8 mouse cellular contexts compared by ENCODE assay signal in the genomic region with DNA sequence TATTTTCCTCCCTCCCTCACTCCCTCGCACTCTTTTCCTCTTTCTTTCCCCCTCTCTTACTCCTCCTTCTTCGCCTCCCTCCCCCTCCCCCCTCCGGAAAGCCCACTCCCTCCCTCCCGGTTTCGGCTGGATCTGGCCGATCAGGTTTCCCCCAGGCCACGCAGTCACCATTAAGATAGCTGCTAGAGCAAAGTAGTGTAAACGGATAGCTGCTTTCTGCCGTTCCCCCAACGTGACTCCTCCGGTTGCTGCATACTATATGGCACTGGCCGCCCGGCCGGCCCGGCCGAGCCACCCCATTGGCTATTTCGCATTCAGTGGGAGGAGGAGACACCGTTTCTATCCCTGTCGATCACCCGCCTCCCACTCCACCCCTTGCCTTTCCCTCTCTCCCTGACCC. TPM values are rescaled to one million over a fixed set of nuclear protein-coding genes. Genes with fewer than 3 reads are reported as not detected.
DNase-seq lines count a peak whose midpoint lies in the region; ATAC-seq and TF ChIP-seq lines count a peak whose summit lies in the region.

Gene Six4, minus strand, starts transcription at position 261 of the 400 bp plus-strand sequence.

- WGBS in forebrain, embryonic 12.5 days: under 1% methylated on average over 19 of the region's 20 CpGs
- under 1% methylated on average over 20 of the region's 20 CpGs for WGBS in heart, postnatal 0 days
- 2% methylated on average over 20 of the region's 20 CpGs for WGBS in olfactory bulb, adult 2 months

- peaks cover 22% of the 10 kb centered on the region for H3K36me3 ChIP-seq in ES-E14 (ENCODE audit: control insufficient read depth, insufficient read depth, low read length, poor library complexity, severe bottlenecking)
- 0 out of 2 replicates have a peak, but pooled peaks cover 4% of the 10 kb centered on the region for H3K36me3 ChIP-seq in forebrain, embryonic 12.5 days (replicated peaks)
- peaks cover 5% of the 10 kb centered on the region; the same call in 1 of the 2 replicates for H3K36me3 ChIP-seq in heart, postnatal 0 days (replicated peaks; ENCODE audit: control insufficient read depth, insufficient read depth, low read length)

- ATAC-seq in forebrain, embryonic 12.5 days (ENCODE audit: low FRiP score): peak; percentile 89
- peak; percentile 83 for ATAC-seq in heart, postnatal 0 days (ENCODE audit: insufficient read depth, low read depth)

- peaks cover 7 to 10% of the 10 kb centered on the region in 2 experiments; a peak in 3 of 4 replicates for H3K4me1 ChIP-seq in ES-E14 (ENCODE audit: control insufficient read depth in 2 of 2, insufficient read depth in 2 of 2, low read length in 2 of 2, poor library complexity in 1 of 2)
- peaks cover 4% of the 10 kb centered on the region; the same call in 1 of the 2 replicates for H3K4me1 ChIP-seq in brown adipose tissue, adult 24 weeks (ENCODE audit: control insufficient read depth, insufficient read depth, insufficient read length, low read length)
- H3K4me1 ChIP-seq in forebrain, embryonic 12.5 days: peaks cover 23% of the 10 kb centered on the region
- peaks cover 15% of the 10 kb centered on the region; the same call in 1 of the 2 replicates for H3K4me1 ChIP-seq in heart, postnatal 0 days (ENCODE audit: control insufficient read depth, insufficient read depth)
- peaks cover 21% of the 10 kb centered on the region; the same call in 1 of the 2 replicates for H3K4me1 ChIP-seq in olfactory bulb, adult 2 months (ENCODE audit: control insufficient read depth, insufficient read depth, low read length)

- TF ChIP-seq POLR2A in olfactory bulb, adult 2 months (IDR thresholded peaks at IDR 0.05; ENCODE audit: insufficient read depth, low read depth, low read length): no peak

- in situ Hi-C loops in ES-E14 (cut with MboI; ENCODE audit: low sequenced_read_pairs in 2 of 2, unreplicated experiment in 2 of 2): no loop called here

- TF ChIP-seq EP300 in heart, postnatal 0 days (IDR thresholded peaks at IDR 0.05; ENCODE audit: low read depth): no peak

- H3K4me3 ChIP-seq in ES-E14 (ENCODE audit: insufficient read depth in 1 of 2, low read depth in 1 of 2, low read length in 2 of 2, poor library complexity in 1 of 2, severe bottlenecking in 1 of 2): peak within 1 kb of the TSS; percentile 59 to 91
- peak within 1 kb of the TSS; percentile 71 for H3K4me3 ChIP-seq in brown adipose tissue, adult 24 weeks (ENCODE audit: insufficient read depth, low read depth, low read length)
- peak within 1 kb of the TSS; percentile 72 for H3K4me3 ChIP-seq in forebrain, embryonic 12.5 days (replicated peaks)
- H3K4me3 ChIP-seq in heart, postnatal 0 days (ENCODE audit: low read depth, low read length): peak within 1 kb of the TSS; percentile 90
- peak within 1 kb of the TSS; percentile 55 for H3K4me3 ChIP-seq in olfactory bulb, adult 2 months (ENCODE audit: insufficient read depth, low read depth, low read length)

- DNase-seq in ES-E14 (ENCODE audit: low read depth, low spot score): peak; percentile 82
- peak; percentile 78 for DNase-seq in heart, postnatal 0 days (ENCODE audit: low spot score)
- peak; percentile 72 to 92 for DNase-seq in kidney, postnatal 25 days
- peak; percentile 81 to 88 for DNase-seq in lung, adult 18-20 months
- DNase-seq in yolk sac, embryonic 10.5 days (ENCODE audit: low spot score): peak; percentile 84

- no peaks in the 10 kb centered on the region for H3K9me3 ChIP-seq in ES-E14 (ENCODE audit: control insufficient read depth, insufficient read depth, low read depth, low read length)
- no peaks in the 10 kb centered on the region for H3K9me3 ChIP-seq in forebrain, embryonic 12.5 days
- no peaks in the 10 kb centered on the region for H3K9me3 ChIP-seq in heart, postnatal 0 days (replicated peaks; ENCODE audit: control insufficient read depth, low read length)

- H3K27me3 ChIP-seq in forebrain, embryonic 12.5 days: peaks cover 23% of the 10 kb centered on the region
- no peaks in the 10 kb centered on the region for H3K27me3 ChIP-seq in heart, postnatal 0 days (ENCODE audit: control insufficient read depth, insufficient read depth, low read length)

- TF ChIP-seq CTCF in heart, postnatal 0 days (IDR thresholded peaks at IDR 0.05; ENCODE audit: low read depth): no peak
- no peak for TF ChIP-seq CTCF in olfactory bulb, adult 2 months (IDR thresholded peaks at IDR 0.05; ENCODE audit: insufficient read depth, low read depth, low read length)

- peak within 1 kb of the TSS; percentile 95 for H3K27ac ChIP-seq in ES-E14 (ENCODE audit: insufficient read depth, low read depth, low read length, poor library complexity, severe bottlenecking)
- no peak within 1 kb of the TSS for H3K27ac ChIP-seq in brown adipose tissue, adult 24 weeks (replicated peaks; ENCODE audit: low read depth, low read length)
- peak within 1 kb of the TSS; percentile 66 for H3K27ac ChIP-seq in forebrain, embryonic 12.5 days
- peak within 1 kb of the TSS; percentile 46 for H3K27ac ChIP-seq in heart, postnatal 0 days (ENCODE audit: low read depth)
- H3K27ac ChIP-seq in olfactory bulb, adult 2 months (ENCODE audit: insufficient read depth, low read depth, low read length): no peak within 1 kb of the TSS

- H3K4me2 ChIP-seq in forebrain, embryonic 12.5 days: peak within 1 kb of the TSS; percentile 98
- peak within 1 kb of the TSS; percentile 99 for H3K4me2 ChIP-seq in heart, postnatal 0 days (ENCODE audit: low read depth, low read length)

- H3K9ac ChIP-seq in ES-E14 (ENCODE audit: insufficient read depth, low read depth, low read length, poor library complexity, severe bottlenecking): peak within 1 kb of the TSS; percentile 75
- peak within 1 kb of the TSS; percentile 75 for H3K9ac ChIP-seq in forebrain, embryonic 12.5 days
- peak within 1 kb of the TSS; percentile 69 for H3K9ac ChIP-seq in heart, postnatal 0 days (replicated peaks; ENCODE audit: low read depth, low read length)

TF ChIP-seq in ES-E14, 5 proteins besides CTCF, POLR2A, EP300 and RAD21:
- TF ChIP-seq ZNF384 (IDR thresholded peaks at IDR 0.05; ENCODE audit: low read depth, low read length) (no peak), ZC3H11A (IDR thresholded peaks at IDR 0.05; ENCODE audit: borderline replicate concordance, low read depth, low read length) (no peak), MAFK (IDR thresholded peaks at IDR 0.05; ENCODE audit: insufficient read depth, low read depth, low read length) (no peak), CHD2 (IDR thresholded peaks at IDR 0.05; ENCODE audit: low read depth, low read length) (no peak), HCFC1 (IDR thresholded peaks at IDR 0.05; ENCODE audit: borderline replicate concordance, insufficient read depth, low read length) (no peak)

RNA-seq across cellular contexts. Expression of gene Six4, which starts in this region (rescaled TPM):
- total RNA-seq in ES-E14 (2012; rRNA removed): 13.6 and 17.1 TPM in 2 replicates
- polyA plus RNA-seq in brown adipose tissue, adult 24 weeks (2012; ENCODE audit: insufficient read depth, insufficient read length, missing spikeins): 0.79 and 0.92 TPM in 2 replicates
- 3.2 and 4.0 TPM in 2 replicates for polyA plus RNA-seq in forebrain, embryonic 12.5 days (2016; fragmentation: Nextera tagmentation; extraction: Ambion mirVana)
- total RNA-seq in heart, postnatal 0 days (2014; rRNA removed; ENCODE audit: low replicate concordance): 2.2 and 4.6 TPM in 2 replicates
- polyA plus RNA-seq in heart, postnatal 0 days (2015; fragmentation: Nextera tagmentation; extraction: Ambion mirVana): 0.44 and 0.52 TPM in 2 replicates
- not detected in 2 replicates for polyA plus RNA-seq in olfactory bulb, adult 2 months (2012; ENCODE audit: insufficient read depth, insufficient read length, low replicate concordance, missing spikeins)

Comparison
In these comparisons a context has a peak if more than half of its experiments do, and no peak if none do; other contexts are left out.
1. H3K27ac ChIP-seq: peak in ES-E14 (single experiment), forebrain, embryonic 12.5 days (single experiment) and heart, postnatal 0 days (single experiment); none in brown adipose tissue, adult 24 weeks (single experiment) and olfactory bulb, adult 2 months (single experiment).
2. Peak in every context shown above with its lines, with median percentiles within 50 percentile points of each other: DNase-seq, H3K4me3 ChIP-seq and H3K9ac ChIP-seq.